Mouse (Mus musculus) cortical plate, adult 2 months (tissue): ENCODE data around the gene Frrs1.

ENCODE experiments used
- CTCF ChIP-seq: fragments of 200-500 bp; IDR thresholded peaks from 2 replicates; pipeline ENCODE4 v1.5.1; 2011; ENCODE audit warnings: mild to moderate bottlenecking, control low read depth, low read length; ENCODE audit not compliant: insufficient read depth; ENCODE audit errors: extremely low read depth
- POLR2A ChIP-seq: fragments of 200-500 bp; IDR thresholded peaks from 2 replicates; pipeline ENCODE4 v1.6.1; 2011; ENCODE audit warnings: mild to moderate bottlenecking, low read length, control low read depth; ENCODE audit not compliant: insufficient read depth; ENCODE audit errors: extremely low read depth

DNA sequence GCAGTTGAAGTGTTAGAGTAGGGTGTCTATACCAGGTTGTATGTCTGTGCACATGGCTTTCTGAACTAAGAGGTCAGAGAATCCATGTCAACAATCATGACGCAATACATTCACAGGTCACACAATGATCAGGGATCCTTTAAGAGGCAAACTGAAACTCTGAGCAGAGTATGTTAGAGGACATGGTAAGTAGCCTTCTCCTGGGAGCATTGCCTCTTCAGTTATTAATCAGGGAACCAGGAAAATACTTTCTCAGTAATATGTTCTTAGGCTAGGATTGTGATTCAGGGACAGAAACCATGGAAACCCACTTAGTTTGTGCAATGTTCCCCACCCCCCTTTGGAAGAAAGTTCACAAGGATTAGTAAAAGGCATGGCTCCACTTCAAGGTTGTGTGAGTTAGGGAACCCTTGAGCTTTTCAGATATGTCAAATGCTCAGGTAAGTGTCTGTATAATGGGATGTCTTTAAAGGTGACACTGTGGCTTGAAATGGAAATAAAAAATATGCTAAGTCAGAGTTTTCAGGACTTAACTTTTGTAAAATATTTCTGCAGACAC, 82.4 kb downstream of the Frrs1 start:
- no peak for TF ChIP-seq CTCF
- no peak for TF ChIP-seq POLR2A
